Mouse (Mus musculus): ENCODE data around the gene Zic1. TPM values are rescaled to one million over a fixed set of nuclear protein-coding genes. Genes with fewer than 3 reads are reported as not detected.

Zic1 gene
- polyA plus RNA-seq, 1 experiment from 2014 or later, result 6.5 TPM

DNA sequence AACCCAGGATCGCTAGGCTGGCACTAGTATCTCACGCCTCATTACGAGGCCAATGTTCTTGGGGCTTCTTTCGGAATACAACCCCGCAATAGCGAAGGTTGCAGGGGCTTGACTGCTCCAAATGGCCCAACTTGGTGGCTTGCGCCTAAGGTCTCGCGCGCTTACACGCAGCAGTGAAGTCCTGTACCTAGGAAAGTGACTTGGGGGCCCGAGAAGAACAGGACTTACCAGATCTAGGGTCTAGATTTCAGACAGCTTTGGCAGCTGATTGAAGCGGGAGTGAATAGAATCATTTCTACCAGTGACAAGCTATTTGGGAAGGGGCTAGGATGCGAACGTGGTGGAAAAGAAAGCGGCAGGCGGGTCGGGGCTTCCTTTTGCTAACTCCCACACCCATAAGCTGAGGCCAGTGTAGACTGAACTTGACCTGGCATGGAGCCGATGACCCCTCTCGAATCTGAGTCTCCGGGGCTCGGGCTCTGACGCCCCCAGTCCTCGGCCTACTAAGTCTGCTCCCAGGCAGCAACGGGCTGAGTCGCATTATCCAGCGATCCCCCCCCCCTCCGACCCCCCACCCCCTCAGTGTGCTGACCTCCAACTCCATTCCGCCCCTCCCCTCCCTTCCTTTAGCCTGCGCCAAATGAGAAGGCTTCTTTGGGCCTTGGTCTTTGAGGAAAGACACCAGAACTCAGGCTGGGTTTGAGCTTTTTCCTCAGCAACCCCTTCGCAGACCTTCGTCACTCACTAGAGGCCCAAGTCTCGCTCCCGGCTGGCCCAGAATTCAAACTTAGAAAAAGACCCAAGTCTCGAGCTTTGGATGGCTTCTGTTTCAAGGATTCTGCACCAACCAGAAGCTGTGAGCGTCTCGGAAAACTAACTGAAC, 11.8 kb downstream of the Zic1 start:
- peaks cover 100% of the 10 kb centered on the region for H3K27me3 ChIP-seq (ENCODE audit: low read depth, poor library complexity, severe bottlenecking)
- H3K27ac ChIP-seq (replicated peaks), result peak overlapping the region; percentile 82
- peak overlapping the region; percentile 52 for H3K4me3 ChIP-seq
- H3K9me3 ChIP-seq (replicated peaks), result no peaks in the 10 kb centered on the region
- H3K4me1 ChIP-seq, result peaks cover 66% of the 10 kb centered on the region
- DNase-seq (ENCODE audit: low spot score), result peak; percentile 70
- no peaks in the 10 kb centered on the region for H3K36me3 ChIP-seq
- WGBS, result 1% methylated on average over 37 of the region's 37 CpGs

DNA sequence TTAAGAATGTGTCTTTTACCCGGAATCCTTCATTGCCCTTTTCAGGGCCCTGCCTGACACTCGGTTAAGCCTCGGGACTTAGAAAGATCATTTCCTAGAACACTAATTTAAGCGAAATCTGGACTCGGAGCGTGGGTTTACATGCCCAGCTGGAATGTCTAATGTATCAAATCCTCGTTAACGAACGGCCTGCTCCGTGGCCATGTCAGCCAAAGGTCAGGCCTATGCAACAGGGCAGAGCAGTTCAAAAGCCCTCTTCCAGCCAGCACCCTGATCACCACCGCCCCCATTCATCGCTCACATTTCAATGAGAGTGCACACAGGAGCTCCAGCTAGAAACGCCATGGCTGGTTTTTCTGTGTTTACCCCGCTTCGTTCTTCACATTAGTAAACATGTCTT, 12.8 kb downstream of the Zic1 start:
- WGBS, result under 1% methylated on average over 15 of the region's 15 CpGs
- Histone ChIP-seq H3K4me3 (peak overlapping the region; percentile 52), H3K27me3 (ENCODE audit: low read depth, poor library complexity, severe bottlenecking) (peaks cover 100% of the 10 kb centered on the region), H3K36me3 (no peaks in the 10 kb centered on the region), H3K27ac (replicated peaks) (peak overlapping the region; percentile 82), H3K4me1 (peaks cover 66% of the 10 kb centered on the region), H3K9me3 (replicated peaks) (no peaks in the 10 kb centered on the region)
- peak; percentile 70 for DNase-seq (ENCODE audit: low spot score)

DNA sequence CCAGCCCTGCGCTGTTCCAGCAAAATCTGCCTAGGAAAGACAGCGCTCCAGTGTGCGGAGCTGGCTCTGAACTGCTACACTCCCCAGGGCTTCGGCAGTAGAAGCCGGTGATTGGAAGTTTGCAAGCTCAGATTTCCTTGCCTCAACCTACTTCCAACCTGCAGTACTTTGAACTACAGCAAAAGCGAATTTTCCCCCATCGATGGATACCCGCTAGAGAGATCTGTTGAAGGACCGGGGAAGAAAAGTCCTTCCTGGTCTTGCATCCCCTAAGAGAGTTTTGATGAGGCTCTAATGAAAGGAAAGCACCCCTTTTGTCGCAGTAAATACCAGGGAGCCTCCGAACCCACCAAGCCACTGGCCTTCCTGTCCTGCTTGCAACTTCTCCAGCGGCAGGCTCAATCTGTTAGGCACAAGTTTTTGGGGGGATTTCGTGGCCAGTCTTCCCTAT, 13.6 kb downstream of the Zic1 start:
- Histone ChIP-seq H3K27me3 (ENCODE audit: low read depth, poor library complexity, severe bottlenecking) (peaks cover 100% of the 10 kb centered on the region), H3K27ac (replicated peaks) (peak overlapping the region; percentile 82), H3K9me3 (replicated peaks) (no peaks in the 10 kb centered on the region), H3K36me3 (no peaks in the 10 kb centered on the region), H3K4me3 (peak overlapping the region; percentile 52), H3K4me1 (peaks cover 61% of the 10 kb centered on the region)
- peak; percentile 49 for DNase-seq (ENCODE audit: low spot score)
- WGBS, result 1% methylated on average over 13 of the region's 13 CpGs

DNA sequence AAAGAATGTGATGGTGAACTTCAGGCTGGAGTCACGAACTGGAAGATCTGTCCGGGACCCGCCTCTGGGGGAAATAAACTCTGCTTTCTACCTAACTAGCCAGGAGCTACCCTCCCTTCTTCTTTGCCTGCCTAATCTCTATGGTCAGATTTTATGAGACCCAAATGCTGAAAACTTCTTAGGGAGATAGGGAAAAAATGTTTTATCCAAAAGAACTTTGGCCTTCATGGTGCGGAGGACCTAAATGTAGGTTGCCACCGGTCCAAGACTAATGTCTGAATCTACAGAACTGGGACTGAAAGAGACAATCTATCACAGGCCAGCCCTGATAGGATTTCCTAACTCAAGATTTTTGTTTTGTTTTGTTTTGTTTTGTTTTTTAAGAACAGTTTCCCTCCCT, 14.2 kb downstream of the Zic1 start:
- Histone ChIP-seq H3K4me1 (peaks cover 56% of the 10 kb centered on the region), H3K27me3 (ENCODE audit: low read depth, poor library complexity, severe bottlenecking) (peaks cover 100% of the 10 kb centered on the region), H3K27ac (replicated peaks) (peak overlapping the region; percentile 82), H3K4me3 (peak overlapping the region; percentile 52), H3K36me3 (no peaks in the 10 kb centered on the region), H3K9me3 (replicated peaks) (no peaks in the 10 kb centered on the region)
- no peak for DNase-seq (ENCODE audit: low spot score)
- 2% methylated on average over 5 of the region's 5 CpGs for WGBS

DNA sequence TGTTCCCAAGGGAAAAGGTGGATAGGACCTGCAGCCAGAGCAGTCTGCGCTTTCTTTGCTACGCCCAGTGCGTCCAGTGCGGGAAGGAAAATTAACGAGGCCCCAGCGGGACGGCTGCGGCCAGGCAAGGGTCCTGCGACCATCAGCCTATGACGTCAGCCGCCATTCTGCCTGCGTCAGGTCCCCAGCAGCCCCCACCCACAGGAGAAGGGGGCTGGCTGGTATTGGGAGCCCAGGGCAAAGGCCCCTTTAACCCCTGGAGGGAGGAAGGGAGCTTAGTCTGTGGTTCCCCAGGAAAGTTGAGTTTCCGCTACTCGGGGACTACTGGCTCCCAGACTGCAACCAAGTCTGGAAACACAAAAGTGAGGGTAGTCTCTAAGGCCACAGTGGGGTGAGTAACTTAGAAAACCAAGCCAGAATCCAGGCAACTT, 14.7 kb downstream of the Zic1 start:
- Histone ChIP-seq H3K27ac (replicated peaks) (peak overlapping the region; percentile 82), H3K36me3 (no peaks in the 10 kb centered on the region), H3K4me3 (peak overlapping the region; percentile 52), H3K27me3 (ENCODE audit: low read depth, poor library complexity, severe bottlenecking) (peaks cover 100% of the 10 kb centered on the region), H3K9me3 (replicated peaks) (no peaks in the 10 kb centered on the region), H3K4me1 (peaks cover 52% of the 10 kb centered on the region)
- under 1% methylated on average over 14 of the region's 14 CpGs for WGBS
- DNase-seq (ENCODE audit: low spot score), result peak; percentile 74

DNA sequence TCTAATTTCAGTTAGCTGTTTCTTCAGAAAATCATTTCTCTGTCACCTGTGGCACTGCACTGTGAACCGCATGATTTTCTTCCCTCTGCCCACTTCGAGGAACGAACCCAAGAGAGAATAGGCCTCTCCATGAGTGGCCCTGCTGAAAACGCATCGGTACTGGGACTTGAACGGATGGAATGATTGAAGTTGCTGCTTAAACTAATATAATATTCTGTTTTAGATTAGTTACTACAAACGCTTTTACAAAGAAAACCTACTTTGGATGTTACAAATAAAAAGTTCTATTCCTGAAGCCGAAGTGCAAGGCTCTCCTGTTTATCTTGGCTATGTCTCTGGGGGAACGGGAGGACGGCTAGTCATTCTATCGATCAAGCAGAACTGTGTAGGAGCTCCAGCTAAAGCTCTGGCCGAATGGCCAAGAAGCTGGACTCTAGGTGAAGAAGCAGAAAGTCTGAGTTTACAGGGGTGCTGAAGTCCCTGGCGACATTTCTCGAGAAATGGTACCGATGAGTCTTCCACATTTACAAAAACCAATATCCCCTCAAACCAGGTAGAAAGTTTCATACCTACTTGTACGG, 15.3 kb downstream of the Zic1 start:
- 1% methylated on average over 16 of the region's 16 CpGs for WGBS
- Histone ChIP-seq H3K4me1 (peaks cover 46% of the 10 kb centered on the region), H3K4me3 (peak overlapping the region; percentile 52), H3K27ac (replicated peaks) (peak overlapping the region; percentile 82), H3K9me3 (replicated peaks) (no peaks in the 10 kb centered on the region), H3K36me3 (no peaks in the 10 kb centered on the region), H3K27me3 (ENCODE audit: low read depth, poor library complexity, severe bottlenecking) (peaks cover 95% of the 10 kb centered on the region)
- peak; percentile 41 for DNase-seq (ENCODE audit: low spot score)

DNA sequence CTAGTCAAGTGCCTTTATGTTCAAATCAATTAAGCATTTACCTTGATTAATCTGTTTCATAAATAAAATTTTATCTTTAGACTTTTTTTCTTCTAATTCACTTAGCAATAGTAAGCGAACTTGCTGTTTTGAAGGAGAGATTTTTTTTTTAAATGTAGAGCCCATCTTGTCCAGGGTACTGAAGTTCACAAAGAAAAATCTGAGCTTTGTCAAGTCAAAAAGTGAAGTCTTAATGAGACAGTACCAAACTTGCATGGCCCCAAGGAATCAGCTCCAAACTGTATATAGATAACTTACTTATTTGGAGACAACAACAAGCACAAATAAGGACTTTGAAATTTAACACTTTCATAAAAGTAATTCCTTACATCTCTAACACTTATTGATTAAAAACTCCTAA, 16.9 kb downstream of the Zic1 start:
- DNase-seq (ENCODE audit: low spot score), result no peak
- no peaks in the 10 kb centered on the region for H3K9me3 ChIP-seq (replicated peaks)
- WGBS, result 34% methylated on average over 1 of the region's 1 CpGs
- H3K36me3 ChIP-seq, result no peaks in the 10 kb centered on the region
- no peak overlapping the region for H3K27ac ChIP-seq (replicated peaks)
- peaks cover 30% of the 10 kb centered on the region for H3K4me1 ChIP-seq
- H3K4me3 ChIP-seq, result no peak overlapping the region
- peaks cover 92% of the 10 kb centered on the region for H3K27me3 ChIP-seq (ENCODE audit: low read depth, poor library complexity, severe bottlenecking)

DNA sequence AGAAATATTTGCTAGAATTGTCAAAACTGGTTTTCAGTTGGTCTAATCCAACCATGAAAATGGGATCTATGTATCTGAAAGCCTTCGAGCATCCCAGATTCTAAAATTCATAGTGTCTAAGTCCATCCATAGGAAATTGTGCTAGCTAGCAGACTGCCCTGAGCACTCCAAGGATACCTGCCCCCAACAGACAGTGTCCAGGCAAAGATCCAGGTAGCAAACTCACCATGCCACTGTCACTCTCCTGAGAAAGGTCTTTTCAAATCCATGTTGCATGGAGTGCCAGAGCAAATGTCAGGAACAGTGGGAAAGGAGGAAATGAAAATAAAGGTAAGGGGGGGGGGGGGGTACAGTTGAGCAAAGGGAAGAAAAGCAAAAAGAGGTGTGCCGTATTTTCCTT, 18.0 kb downstream of the Zic1 start:
- Histone ChIP-seq H3K9me3 (replicated peaks) (no peaks in the 10 kb centered on the region), H3K27ac (replicated peaks) (no peak overlapping the region), H3K4me3 (no peak overlapping the region), H3K4me1 (peaks cover 19% of the 10 kb centered on the region), H3K36me3 (no peaks in the 10 kb centered on the region), H3K27me3 (ENCODE audit: low read depth, poor library complexity, severe bottlenecking) (peaks cover 81% of the 10 kb centered on the region)
- DNase-seq (ENCODE audit: low spot score), result no peak
- 73% methylated on average over 2 of the region's 2 CpGs for WGBS

Other genes starting within 250 kb of the Zic1 start
- 25.1 and 33.5 TPM in 2 replicates for gene Zic4, start 3.4 kb downstream of the Zic1 start, polyA plus RNA-seq (2016; fragmentation: Nextera tagmentation; extraction: Ambion mirVana)

Data from midbrain, embryonic 10.5 days (tissue).